8 mouse cellular contexts compared by ENCODE assay signal in the genomic region with DNA sequence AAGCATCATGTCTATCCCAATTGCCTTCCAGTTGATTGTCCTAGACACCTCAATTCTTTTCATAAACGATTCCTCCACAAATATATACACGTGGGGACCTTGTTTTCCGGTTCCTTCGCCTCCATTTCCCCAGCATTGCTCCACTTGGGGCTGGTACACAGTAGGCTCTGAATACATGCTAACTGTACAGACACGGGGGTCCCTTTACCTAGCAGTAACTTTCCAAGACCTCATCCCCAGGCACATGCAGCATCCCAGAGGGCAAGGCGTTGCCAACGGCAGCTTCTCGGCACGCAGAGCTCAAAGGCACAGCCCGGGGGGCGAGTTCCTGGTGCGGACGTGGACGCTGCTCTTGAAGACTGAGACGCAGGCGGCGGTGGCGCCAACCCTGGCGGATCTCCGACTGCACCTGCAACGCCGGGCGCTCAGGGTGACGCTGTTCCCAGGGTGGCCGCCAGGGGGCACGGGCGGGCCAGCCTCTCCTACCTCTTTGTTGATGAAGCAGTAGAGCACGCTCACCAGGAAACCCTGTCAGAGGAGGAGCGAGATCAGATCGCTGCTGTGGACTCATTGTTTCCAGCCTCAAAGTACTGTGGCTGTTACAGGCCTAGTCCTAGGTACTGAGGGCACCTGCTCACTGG. TPM values are rescaled to one million over a fixed set of nuclear protein-coding genes. Genes with fewer than 3 reads are reported as not detected.
DNase-seq lines count a peak whose midpoint lies in the region; ATAC-seq lines count a peak whose summit lies in the region.

No protein-coding gene starts in this region.

- DNase-seq in T-cell, adult 2 months (ENCODE audit: low spot score) = peak; percentile 94
- DNase-seq in gastrocnemius, adult 8-10 months (ENCODE audit: low spot score in 2 of 2) = peak; percentile 83 to 87
- peak; percentile 93 for DNase-seq in induced T-regulatory cell, adult 2 months (ENCODE audit: low read depth)
- peak; percentile 78 to 96 for DNase-seq in left cerebral cortex, adult 9 months (ENCODE audit: low spot score in 2 of 2)
- peak; percentile 93 for DNase-seq in right cerebral cortex, postnatal 10 days (ENCODE audit: low spot score in 2 of 2)
- peak; percentile 91 for DNase-seq in urinary bladder, postnatal 25 days (ENCODE audit: low spot score)

- ATAC-seq in common myeloid progenitor, adult 5-6 weeks (replicated peaks; ENCODE audit: low read depth, poor library complexity, severe bottlenecking) = peak; percentile 96
- peak; percentile 96 for ATAC-seq in megakaryocyte progenitor cell, adult 5-6 weeks (replicated peaks; ENCODE audit: poor library complexity)

RNA-seq across cellular contexts. Expression of gene Snrpd2, which starts 7.8 kb away (rescaled TPM):
- 73.5 and 79.5 TPM in 2 replicates for total RNA-seq in common myeloid progenitor, adult 5-6 weeks (2017)
- 10 to 100 TPM; 50.6 to 59.4 (median 57.3) TPM for total RNA-seq in gastrocnemius, adult 8-10 months (2022)
- total RNA-seq in megakaryocyte progenitor cell, adult 5-6 weeks (2015) = 106 and 117 TPM in 2 replicates
- total RNA-seq in megakaryocyte progenitor cell, adult 5-6 weeks (2017) = 78.6 and 83.9 TPM in 2 replicates

RNA-seq across cellular contexts. Expression of gene Qpctl, which starts 8.2 kb away (rescaled TPM):
- total RNA-seq in common myeloid progenitor, adult 5-6 weeks (2017) = 3.7 and 5.4 TPM in 2 replicates
- 1 to 10 TPM; 1.6 to 2.3 (median 1.9) TPM for total RNA-seq in gastrocnemius, adult 8-10 months (2022)
- 6.5 and 6.9 TPM in 2 replicates for total RNA-seq in megakaryocyte progenitor cell, adult 5-6 weeks (2015)
- 3.4 and 5.6 TPM in 2 replicates for total RNA-seq in megakaryocyte progenitor cell, adult 5-6 weeks (2017)

RNA-seq across cellular contexts. Expression of gene Gipr, which starts 8.6 kb away (rescaled TPM):
- total RNA-seq in common myeloid progenitor, adult 5-6 weeks (2017) = not detected in 2 replicates
- total RNA-seq in gastrocnemius, adult 8-10 months (2022) = under 1 TPM in 1 of 4 experiments, not detected in 3; 0.13 TPM
- total RNA-seq in megakaryocyte progenitor cell, adult 5-6 weeks (2015) = not detected in 2 replicates
- not detected in 2 replicates for total RNA-seq in megakaryocyte progenitor cell, adult 5-6 weeks (2017)

RNA-seq across cellular contexts. Expression of gene Eml2, which starts 18.9 kb away (rescaled TPM):
- 10.6 and 15.9 TPM in 2 replicates for total RNA-seq in common myeloid progenitor, adult 5-6 weeks (2017)
- 10 to 100 TPM; 10.9 to 15.9 (median 12.9) TPM for total RNA-seq in gastrocnemius, adult 8-10 months (2022)
- total RNA-seq in megakaryocyte progenitor cell, adult 5-6 weeks (2015) = 4.3 and 5.5 TPM in 2 replicates
- total RNA-seq in megakaryocyte progenitor cell, adult 5-6 weeks (2017) = 8.0 and 15.1 TPM in 2 replicates

RNA-seq across cellular contexts. Expression of gene Fbxo46, which starts 37.6 kb away (rescaled TPM):
- total RNA-seq in common myeloid progenitor, adult 5-6 weeks (2017) = 5.7 and 6.6 TPM in 2 replicates
- 1 to 10 TPM; 2.2 to 2.9 (median 2.3) TPM for total RNA-seq in gastrocnemius, adult 8-10 months (2022)
- 2.0 and 2.1 TPM in 2 replicates for total RNA-seq in megakaryocyte progenitor cell, adult 5-6 weeks (2015)
- 4.2 and 5.0 TPM in 2 replicates for total RNA-seq in megakaryocyte progenitor cell, adult 5-6 weeks (2017)

Comparison
In these comparisons a context has a peak if more than half of its experiments do, and no peak if none do; other contexts are left out.
1. Peak in every context shown above with its lines: DNase-seq and ATAC-seq.